Mouse (Mus musculus): Measurements from ENCODE around the gene Trim7. TPM values are rescaled to one million over a fixed set of nuclear protein-coding genes. Genes with fewer than 3 reads are reported as not detected.

Gene Trim7
- polyA plus RNA-seq, 1 experiment = 1.9 TPM

DNA sequence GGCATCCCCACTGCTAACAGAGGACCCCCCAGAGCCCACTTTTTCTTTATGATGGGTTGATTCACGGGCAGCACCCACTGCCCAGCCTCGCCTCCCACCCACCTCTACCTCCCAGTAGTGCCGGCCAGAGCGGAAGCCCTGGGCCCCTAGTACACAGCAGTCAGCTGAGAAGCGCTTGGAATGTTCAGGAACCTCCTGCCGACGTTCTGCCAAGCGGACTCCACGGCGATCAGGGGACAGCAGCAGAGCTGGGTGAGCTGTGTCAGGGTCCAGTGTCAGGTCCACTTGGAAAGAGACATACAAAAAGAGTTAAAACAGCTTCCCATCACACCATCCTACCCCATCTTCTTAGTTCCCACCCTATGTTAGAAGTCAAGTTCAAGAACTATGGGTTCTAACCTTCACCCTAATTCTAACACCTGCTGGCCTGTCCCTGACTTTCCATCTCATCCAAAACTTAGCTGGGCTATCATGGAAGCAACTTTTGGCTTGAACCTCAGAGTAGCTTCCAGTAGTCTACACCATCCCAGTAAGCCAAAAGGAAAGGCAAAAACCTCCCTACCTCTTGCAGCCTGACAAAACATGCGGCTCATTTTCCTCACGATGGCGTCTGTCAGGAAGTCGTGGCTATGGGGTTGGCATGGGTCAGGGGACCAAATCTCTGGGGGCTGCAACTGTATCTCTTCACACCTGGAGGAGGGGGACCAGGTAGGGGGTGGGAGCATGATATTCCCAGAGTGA is 18.2 kb upstream of the Trim7 start:
- Histone ChIP-seq H3ac (ENCODE audit: control insufficient read depth, insufficient read length, low read depth) (no peak overlapping the region), H3K79me2 (ENCODE audit: control insufficient read depth, insufficient read depth) (peaks cover 26% of the 10 kb centered on the region), H3K27me3 (ENCODE audit: control insufficient read depth, insufficient read depth, insufficient read length) (no peaks in the 10 kb centered on the region), H3K4me3 (ENCODE audit: insufficient read depth, poor library complexity, severe bottlenecking) (no peak overlapping the region), H3K79me3 (ENCODE audit: low read depth) (peaks cover 19% of the 10 kb centered on the region), H3K36me3 (ENCODE audit: control insufficient read depth, insufficient read depth) (peaks cover 98% of the 10 kb centered on the region)
- TF ChIP-seq CEBPB (IDR thresholded peaks at IDR 0.05; ENCODE audit: low read depth) (no peak), CTCF (IDR thresholded peaks at IDR 0.05; ENCODE audit: control insufficient read depth, insufficient read depth, insufficient read length) (no peak)

DNA sequence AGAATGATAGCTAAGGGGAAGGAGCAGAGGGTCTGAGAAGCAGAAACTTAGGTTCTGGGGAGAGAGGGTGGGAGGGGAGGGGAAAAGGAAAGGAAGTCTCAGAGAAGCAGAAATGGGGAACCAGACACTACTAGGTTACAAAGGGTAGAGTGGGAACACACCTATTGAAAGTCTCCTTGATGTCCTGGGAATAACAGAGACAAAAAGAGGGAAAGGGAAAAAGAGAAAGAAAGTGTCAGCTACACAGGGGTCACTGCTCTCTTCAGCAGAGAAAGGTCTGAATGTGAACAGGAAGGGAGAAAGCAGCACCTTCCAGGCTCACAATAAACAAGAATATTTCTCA is 17.7 kb upstream of the Trim7 start:
- TF ChIP-seq MAX (IDR thresholded peaks at IDR 0.05) (no peak), CEBPB (IDR thresholded peaks at IDR 0.05; ENCODE audit: low read depth) (no peak), MYOG (IDR thresholded peaks at IDR 0.05; ENCODE audit: control insufficient read depth, extremely low read depth, insufficient read length) (no peak), MYOD1 (IDR thresholded peaks at IDR 0.05; ENCODE audit: control insufficient read depth, insufficient read length, low read depth) (no peak), FOSL1 (IDR thresholded peaks at IDR 0.05; ENCODE audit: insufficient read depth, low read length, poor library complexity, severe bottlenecking) (no peak), USF1 (IDR thresholded peaks at IDR 0.05; ENCODE audit: low read depth) (no peak), CTCF (IDR thresholded peaks at IDR 0.05; ENCODE audit: control insufficient read depth, insufficient read depth, insufficient read length) (no peak)
- Histone ChIP-seq H3K36me3 (ENCODE audit: control insufficient read depth, insufficient read depth) (peaks cover 98% of the 10 kb centered on the region), H3K4me3 (ENCODE audit: insufficient read depth, poor library complexity, severe bottlenecking) (no peak overlapping the region), H3ac (ENCODE audit: control insufficient read depth, insufficient read length, low read depth) (no peak overlapping the region), H3K79me2 (ENCODE audit: control insufficient read depth, insufficient read depth) (peaks cover 25% of the 10 kb centered on the region), H3K79me3 (ENCODE audit: low read depth) (peaks cover 14% of the 10 kb centered on the region), H3K27me3 (ENCODE audit: control insufficient read depth, insufficient read depth, insufficient read length) (no peaks in the 10 kb centered on the region)

DNA sequence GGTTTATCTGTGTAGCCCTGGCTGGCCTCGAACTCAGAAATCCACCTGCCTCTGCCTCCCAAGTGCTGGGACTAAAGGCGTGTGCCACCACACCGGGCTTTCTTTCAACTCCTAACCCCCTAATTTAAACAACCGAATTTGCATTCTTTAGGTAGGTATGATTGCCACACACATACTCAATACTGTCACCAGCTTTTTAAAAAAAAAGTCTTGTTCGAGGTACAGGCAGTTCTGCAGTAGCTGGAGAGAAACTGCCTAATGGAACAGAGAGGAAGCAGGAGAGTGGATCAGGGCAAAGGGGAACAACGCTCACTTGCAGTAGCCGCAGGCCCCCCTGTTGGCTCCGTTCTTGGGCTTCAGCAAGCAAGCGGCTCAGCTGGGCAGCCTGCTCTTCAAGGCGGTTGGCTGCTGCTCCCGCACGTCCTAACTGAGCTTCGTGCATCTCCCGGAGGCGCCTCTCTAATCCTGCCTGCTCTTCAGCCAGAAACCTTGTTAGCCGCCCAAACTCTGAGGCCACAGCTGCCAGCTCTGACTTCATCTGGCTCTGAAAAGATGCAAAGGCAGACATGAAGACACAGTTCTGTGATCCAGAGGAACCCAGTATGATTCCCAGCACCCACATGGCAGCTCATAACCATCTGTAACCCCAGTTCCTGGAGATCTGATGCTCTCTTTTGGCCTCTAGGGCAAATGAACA is 17.1 kb upstream of the Trim7 start:
- no peak overlapping the region for H3ac ChIP-seq (ENCODE audit: control insufficient read depth, insufficient read length, low read depth)
- H3K36me3 ChIP-seq (ENCODE audit: control insufficient read depth, insufficient read depth) = peaks cover 98% of the 10 kb centered on the region
- H3K79me3 ChIP-seq (ENCODE audit: low read depth) = peaks cover 14% of the 10 kb centered on the region
- H3K27me3 ChIP-seq (ENCODE audit: control insufficient read depth, insufficient read depth, insufficient read length) = no peaks in the 10 kb centered on the region
- peaks cover 25% of the 10 kb centered on the region for H3K79me2 ChIP-seq (ENCODE audit: control insufficient read depth, insufficient read depth)
- H3K4me3 ChIP-seq (ENCODE audit: insufficient read depth, poor library complexity, severe bottlenecking) = no peak overlapping the region
- TF ChIP-seq MYOD1 (IDR thresholded peaks at IDR 0.05; ENCODE audit: control insufficient read depth, insufficient read length, low read depth) (no peak), MYOG (IDR thresholded peaks at IDR 0.05; ENCODE audit: control insufficient read depth, extremely low read depth, insufficient read length) (no peak), CTCF (IDR thresholded peaks at IDR 0.05; ENCODE audit: control insufficient read depth, insufficient read depth, insufficient read length) (no peak), USF1 (IDR thresholded peaks at IDR 0.05; ENCODE audit: low read depth) (no peak), MAX (IDR thresholded peaks at IDR 0.05) (no peak), FOSL1 (IDR thresholded peaks at IDR 0.05; ENCODE audit: insufficient read depth, low read length, poor library complexity, severe bottlenecking) (no peak), CEBPB (IDR thresholded peaks at IDR 0.05; ENCODE audit: low read depth) (no peak)

DNA sequence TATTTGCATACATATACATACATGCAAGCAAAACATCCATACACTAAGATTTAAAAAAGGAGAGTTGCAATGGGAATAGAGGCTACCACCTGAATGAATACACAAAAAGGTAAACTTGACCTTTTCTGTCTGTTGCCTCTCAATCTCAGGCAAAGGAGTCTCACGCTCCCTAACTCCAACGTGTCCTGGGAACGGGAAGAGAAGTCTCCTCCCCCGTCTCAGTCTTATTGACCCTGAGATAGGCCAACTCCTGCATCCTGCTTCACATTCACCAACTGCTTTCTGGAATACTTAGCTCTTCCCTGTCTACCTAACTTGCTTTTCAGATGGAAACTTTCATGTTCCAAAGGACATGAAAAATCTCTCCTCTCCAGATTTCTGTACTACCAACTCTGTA is 16.5 kb upstream of the Trim7 start:
- no peak overlapping the region for H3ac ChIP-seq (ENCODE audit: control insufficient read depth, insufficient read length, low read depth)
- no peak for TF ChIP-seq MYOD1 (IDR thresholded peaks at IDR 0.05; ENCODE audit: control insufficient read depth, insufficient read length, low read depth)
- TF ChIP-seq CEBPB (IDR thresholded peaks at IDR 0.05; ENCODE audit: low read depth) = no peak
- TF ChIP-seq MYOG (IDR thresholded peaks at IDR 0.05; ENCODE audit: control insufficient read depth, extremely low read depth, insufficient read length) = no peak
- no peak for TF ChIP-seq CTCF (IDR thresholded peaks at IDR 0.05; ENCODE audit: control insufficient read depth, insufficient read depth, insufficient read length)
- no peak for TF ChIP-seq MAX (IDR thresholded peaks at IDR 0.05)
- TF ChIP-seq USF1 (IDR thresholded peaks at IDR 0.05; ENCODE audit: low read depth) = no peak
- TF ChIP-seq FOSL1 (IDR thresholded peaks at IDR 0.05; ENCODE audit: insufficient read depth, low read length, poor library complexity, severe bottlenecking) = no peak
- no peak overlapping the region for H3K4me3 ChIP-seq (ENCODE audit: insufficient read depth, poor library complexity, severe bottlenecking)
- peaks cover 98% of the 10 kb centered on the region for H3K36me3 ChIP-seq (ENCODE audit: control insufficient read depth, insufficient read depth)
- peaks cover 12% of the 10 kb centered on the region for H3K79me3 ChIP-seq (ENCODE audit: low read depth)
- no peaks in the 10 kb centered on the region for H3K27me3 ChIP-seq (ENCODE audit: control insufficient read depth, insufficient read depth, insufficient read length)
- peaks cover 25% of the 10 kb centered on the region for H3K79me2 ChIP-seq (ENCODE audit: control insufficient read depth, insufficient read depth)

DNA sequence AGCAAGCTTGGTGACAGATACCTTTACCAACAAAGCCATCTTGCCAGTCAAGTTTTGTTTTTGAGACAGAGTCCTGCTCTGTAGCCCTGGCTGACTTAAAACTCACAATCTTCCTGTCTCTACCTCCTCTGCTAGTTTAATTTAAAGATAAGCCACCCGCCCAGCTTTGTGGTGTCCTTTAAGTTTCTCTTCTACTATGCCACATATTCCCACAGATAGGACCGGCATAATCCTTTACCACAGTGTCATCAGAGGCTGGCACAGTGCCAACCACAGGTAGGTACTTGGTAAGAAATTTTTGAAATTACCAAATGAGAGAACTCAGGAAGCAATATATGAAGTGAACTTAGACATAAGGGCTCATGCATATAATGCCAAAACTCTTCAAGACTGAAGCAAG is 15.8 kb upstream of the Trim7 start:
- Histone ChIP-seq H3K4me3 (ENCODE audit: insufficient read depth, poor library complexity, severe bottlenecking) (no peak overlapping the region), H3K79me3 (ENCODE audit: low read depth) (peaks cover 17% of the 10 kb centered on the region), H3K79me2 (ENCODE audit: control insufficient read depth, insufficient read depth) (peaks cover 25% of the 10 kb centered on the region), H3K27me3 (ENCODE audit: control insufficient read depth, insufficient read depth, insufficient read length) (no peaks in the 10 kb centered on the region), H3K36me3 (ENCODE audit: control insufficient read depth, insufficient read depth) (peaks cover 98% of the 10 kb centered on the region), H3ac (ENCODE audit: control insufficient read depth, insufficient read length, low read depth) (no peak overlapping the region)
- TF ChIP-seq CEBPB (IDR thresholded peaks at IDR 0.05; ENCODE audit: low read depth) = no peak
- TF ChIP-seq CTCF (IDR thresholded peaks at IDR 0.05; ENCODE audit: control insufficient read depth, insufficient read depth, insufficient read length) = no peak
- TF ChIP-seq MYOD1 (IDR thresholded peaks at IDR 0.05; ENCODE audit: control insufficient read depth, insufficient read length, low read depth) = no peak
- TF ChIP-seq MYOG (IDR thresholded peaks at IDR 0.05; ENCODE audit: control insufficient read depth, extremely low read depth, insufficient read length) = no peak
- TF ChIP-seq MAX (IDR thresholded peaks at IDR 0.05) = no peak
- TF ChIP-seq USF1 (IDR thresholded peaks at IDR 0.05; ENCODE audit: low read depth) = no peak
- no peak for TF ChIP-seq FOSL1 (IDR thresholded peaks at IDR 0.05; ENCODE audit: insufficient read depth, low read length, poor library complexity, severe bottlenecking)

Measured in C2C12 (cell line).